Mouse (Mus musculus) kidney, embryonic 14.5 days (tissue): Measurements from ENCODE around the gene Srpk2. TPM values are rescaled to one million over a fixed set of nuclear protein-coding genes. Genes with fewer than 3 reads are reported as not detected.
"Not testable (repeated sequence)": the region's sequence is repeated elsewhere in the genome, so short reads cannot be mapped to it uniquely, and the experiment has no call there.

Experiments used
- ATAC-seq: fragments of 200-750 bp; cut with Nextera tagmentation; 2 replicates; pipeline ENCODE4 v1.8.0; 2017; ENCODE audit warnings: moderate number of reproducible peaks, mild to moderate bottlenecking, moderate TSS enrichment, moderate library complexity; ENCODE audit not compliant: low FRiP score, low TSS enrichment
- H3K27ac ChIP-seq: fragments of 300-500 bp; sonication (generic); 2 replicates; pipeline ENCODE4 v1.5.1; 2014; ENCODE audit warnings: low read depth, mild to moderate bottlenecking, low read length, moderate library complexity, mixed read lengths
- H3K27me3 ChIP-seq: fragments of 300-500 bp; sonication (generic); 2 replicates; pipeline ENCODE4 v1.6.1; 2014; ENCODE audit warnings: mild to moderate bottlenecking, low read length; ENCODE audit not compliant: control insufficient read depth, insufficient read depth
- H3K36me3 ChIP-seq: fragments of 300-500 bp; sonication (generic); 2 replicates; pipeline ENCODE4 v1.6.1; 2014; ENCODE audit warnings: low read length, mixed read lengths; ENCODE audit not compliant: control insufficient read depth, insufficient read depth
- H3K4me1 ChIP-seq: fragments of 300-500 bp; sonication (generic); 2 replicates; pipeline ENCODE4 v1.6.1; 2014; ENCODE audit warnings: low read length, mixed read lengths; ENCODE audit not compliant: control insufficient read depth, insufficient read depth
- H3K4me2 ChIP-seq: fragments of 300-500 bp; sonication (generic); replicated peaks from 2 replicates; pipeline ENCODE4 v1.6.1; 2014; ENCODE audit warnings: low read depth, mild to moderate bottlenecking, low read length
- H3K4me3 ChIP-seq: fragments of 300-500 bp; sonication (generic); 2 replicates; pipeline ENCODE4 v1.5.1; 2014; ENCODE audit warnings: mild to moderate bottlenecking, low read length
- H3K9ac ChIP-seq: fragments of 300-500 bp; sonication (generic); 2 replicates; pipeline ENCODE4 v1.6.1; 2014; ENCODE audit warnings: low read depth, mild to moderate bottlenecking, low read length, moderate library complexity
- H3K9me3 ChIP-seq: fragments of 300-500 bp; sonication (generic); 2 replicates; pipeline ENCODE4 v1.6.1; 2016; ENCODE audit warnings: low read length; ENCODE audit not compliant: control insufficient read depth
- WGBS: fragments of 180-500 bp; shearing (Covaris S2); extraction: QIAGEN DNeasy Blood & Tissue Kit; methylation state at CpG from one replicate; pipeline ENCODE4 v1.1.7; 2014; 5-methylcytosine and 5-hydroxymethylcytosine counted together
- polyA plus RNA-seq: library from polyadenylated mRNA; unstranded; fragments of >200 nt; fragmentation: Nextera tagmentation; extraction: Ambion mirVana; gene quantifications from 2 replicates; pipeline ENCODE4 v1.2.1, GENCODE M21; 2014

The Srpk2 gene
- polyA plus RNA-seq, 1 experiment from 2014 or later: 50.8 TPM

DNA sequence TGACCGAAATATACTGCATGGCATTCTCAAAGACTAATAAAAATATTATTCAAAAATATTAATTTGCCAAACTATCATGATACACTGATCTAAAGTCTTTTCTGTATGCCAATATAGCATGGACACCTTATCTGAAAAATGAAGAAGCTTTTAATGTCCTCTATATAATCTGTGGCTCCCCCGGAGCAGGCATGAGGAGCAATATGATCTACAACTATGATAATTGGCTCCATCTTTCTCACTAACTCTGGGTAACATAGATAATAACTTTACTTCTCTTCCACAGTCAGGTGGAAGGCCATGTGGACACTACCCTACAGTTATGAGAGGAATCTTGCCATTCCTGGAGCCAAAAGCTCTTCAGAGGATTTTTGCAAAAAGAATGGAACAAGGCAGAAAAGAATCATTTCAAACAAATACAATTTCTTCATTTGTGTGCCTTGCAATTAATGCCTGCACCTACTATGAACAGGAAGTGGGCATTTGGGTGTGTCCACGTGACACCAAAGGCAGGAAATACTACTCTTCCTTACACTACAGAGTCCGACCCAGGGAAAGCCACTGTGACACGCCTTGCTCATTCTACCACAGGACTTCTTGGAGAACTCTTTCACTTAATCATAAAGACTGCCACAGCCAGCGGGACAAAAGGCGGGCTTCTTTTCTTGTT, 80.2 kb downstream of the Srpk2 start:
- 83% methylated on average over 7 of the region's 7 CpGs for WGBS
- no peaks in the 10 kb centered on the region; the same call in 1 of the 2 replicates for H3K9me3 ChIP-seq
- no peak for ATAC-seq

GRCm38 (mm10) chr5:23599750-23600537, 84.5 kb downstream of the Srpk2 start:
- Histone ChIP-seq H3K4me1 (peaks cover 13% of the 10 kb centered on the region; the same call in 1 of the 2 replicates), H3K9ac (no peak overlapping the region), H3K27ac (no peak overlapping the region), H3K36me3 (no peaks in the 10 kb centered on the region), H3K9me3 (no peaks in the 10 kb centered on the region), H3K4me3 (no peak overlapping the region), H3K4me2 (no peak overlapping the region), H3K27me3 (no peaks in the 10 kb centered on the region)
- ATAC-seq: no peak
- 76% methylated on average over 5 of the region's 5 CpGs for WGBS

More for the DNA sequence above, 80.2 kb downstream of the Srpk2 start:
- H3K4me1 ChIP-seq: no peaks in the 10 kb centered on the region
- no peak overlapping the region for H3K4me3 ChIP-seq
- H3K36me3 ChIP-seq: no peaks in the 10 kb centered on the region
- H3K27ac ChIP-seq: no peak overlapping the region
- no peak overlapping the region for H3K4me2 ChIP-seq
- no peak overlapping the region for H3K9ac ChIP-seq
- no peaks in the 10 kb centered on the region for H3K27me3 ChIP-seq

- no peak overlapping the region for H3K9ac ChIP-seq
- H3K4me3 ChIP-seq: no peak overlapping the region
- H3K4me2 ChIP-seq: no peak overlapping the region
- no peaks in the 10 kb centered on the region for H3K36me3 ChIP-seq
- no peak overlapping the region for H3K27ac ChIP-seq
- H3K4me1 ChIP-seq: peaks cover 13% of the 10 kb centered on the region; the same call in 1 of the 2 replicates
- 79% methylated on average over 3 of the region's 3 CpGs for WGBS
- no peak for ATAC-seq
- no peaks in the 10 kb centered on the region for H3K9me3 ChIP-seq
- no peaks in the 10 kb centered on the region for H3K27me3 ChIP-seq
Observed at GRCm38 (mm10) chr5:23599171-23599570, 85.2 kb downstream of the Srpk2 start.

DNA sequence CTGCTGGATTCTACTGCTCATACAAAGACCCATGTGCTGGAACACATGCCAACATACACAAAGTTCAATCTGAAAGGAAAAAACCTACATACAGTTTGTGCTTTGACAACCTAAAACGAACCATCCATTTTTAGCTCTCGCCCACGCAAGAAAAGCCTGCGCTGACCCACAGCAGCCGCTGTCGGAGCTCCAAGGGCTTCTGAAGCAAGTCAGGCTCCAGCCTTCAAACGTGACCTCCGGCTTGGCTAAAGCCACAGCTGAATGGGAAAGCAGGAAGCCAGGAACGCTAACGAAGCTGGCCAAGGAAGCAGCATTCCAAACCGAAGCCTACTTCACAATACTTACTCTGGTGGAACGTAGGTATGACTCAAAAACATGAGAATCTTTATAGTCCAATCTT, 85.9 kb downstream of the Srpk2 start:
- H3K9ac ChIP-seq: no peak overlapping the region
- WGBS: 29% methylated on average over 12 of the region's 12 CpGs
- no peak for ATAC-seq
- H3K27ac ChIP-seq: 0 out of 2 replicates have a peak overlapping the region, but pooled peaks have one; percentile 30
- H3K4me2 ChIP-seq: no peak overlapping the region
- no peak overlapping the region for H3K4me3 ChIP-seq
- H3K9me3 ChIP-seq: no peaks in the 10 kb centered on the region
- no peaks in the 10 kb centered on the region for H3K27me3 ChIP-seq
- peaks cover 13% of the 10 kb centered on the region; the same call in 1 of the 2 replicates for H3K4me1 ChIP-seq
- H3K36me3 ChIP-seq: no peaks in the 10 kb centered on the region

DNA sequence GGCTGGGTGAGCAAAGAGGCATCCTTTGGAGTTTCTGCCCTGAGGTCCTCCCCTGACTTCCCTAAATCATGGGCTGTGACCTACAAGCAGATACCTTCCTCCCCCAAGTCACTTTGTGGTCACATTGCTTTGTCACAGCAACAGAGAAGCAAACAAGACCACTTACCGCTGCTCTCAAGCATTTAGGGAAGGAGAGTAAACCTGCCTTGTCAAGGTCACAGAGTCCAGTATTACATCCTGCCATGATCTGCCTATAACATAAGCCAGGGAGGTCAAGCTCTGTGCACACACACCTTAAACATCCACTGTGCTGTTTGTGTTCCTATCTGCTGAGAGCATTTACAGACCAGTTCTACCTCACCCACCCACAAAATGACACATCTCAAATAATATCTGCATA, 86.4 kb downstream of the Srpk2 start:
- Histone ChIP-seq H3K9ac (no peak overlapping the region), H3K9me3 (no peaks in the 10 kb centered on the region), H3K36me3 (no peaks in the 10 kb centered on the region), H3K27ac (no peak overlapping the region), H3K4me1 (peaks cover 13% of the 10 kb centered on the region; the same call in 1 of the 2 replicates), H3K4me3 (no peak overlapping the region), H3K4me2 (no peak overlapping the region), H3K27me3 (no peaks in the 10 kb centered on the region)
- peak; percentile 55; the same call in 1 of the 2 replicates for ATAC-seq
- 19% methylated on average over 1 of the region's 1 CpGs for WGBS

DNA sequence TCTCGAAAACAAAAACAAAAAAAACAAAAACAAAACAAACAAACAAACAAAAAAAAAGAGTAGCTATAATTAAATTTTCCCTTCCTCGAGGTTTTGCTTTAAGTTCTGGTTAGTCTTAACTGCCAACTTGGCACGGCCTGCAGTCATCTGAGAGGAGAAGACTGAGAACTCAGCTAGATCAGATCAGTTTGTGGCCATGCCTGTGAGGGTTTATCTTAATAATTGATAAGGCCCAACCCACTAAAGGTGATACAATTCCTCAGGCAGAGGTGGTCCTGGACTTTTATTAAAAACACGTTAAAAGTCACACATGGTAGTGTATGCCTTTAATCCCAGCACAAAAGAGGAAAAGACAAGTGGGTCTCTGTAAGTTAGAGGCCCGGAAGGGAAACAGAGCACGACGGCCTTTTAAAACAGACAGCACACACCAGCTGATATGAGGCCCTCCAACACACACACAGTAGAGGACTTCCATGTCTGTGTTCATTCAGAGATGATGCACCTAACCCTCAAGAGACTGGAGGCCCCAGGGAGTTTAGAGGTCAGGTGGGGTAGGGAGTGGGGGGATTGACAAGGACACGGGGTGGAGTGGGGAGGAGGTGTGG, 87.1 kb downstream of the Srpk2 start:
- Histone ChIP-seq H3K27me3 (no peaks in the 10 kb centered on the region), H3K9me3 (no peaks in the 10 kb centered on the region), H3K4me2 (no peak overlapping the region), H3K4me1 (peaks cover 13% of the 10 kb centered on the region; the same call in 1 of the 2 replicates), H3K36me3 (no peaks in the 10 kb centered on the region), H3K9ac (no peak overlapping the region), H3K4me3 (no peak overlapping the region), H3K27ac (no peak overlapping the region)
- 66% methylated on average over 8 of the region's 8 CpGs for WGBS
- peak; percentile 43; the same call in 1 of the 2 replicates for ATAC-seq

- no peaks in the 10 kb centered on the region for H3K9me3 ChIP-seq
- WGBS: 75% methylated on average over 5 of the region's 5 CpGs
- no peak for ATAC-seq
Observed at GRCm38 (mm10) chr5:23596326-23596965, 88.0 kb downstream of the Srpk2 start.

GRCm38 (mm10) chr5:23590298-23590697, 94.1 kb downstream of the Srpk2 start:
- 91% methylated on average over 4 of the region's 5 CpGs for WGBS
- not testable (repeated sequence) for H3K4me2 ChIP-seq, H3K4me1 ChIP-seq, H3K9me3 ChIP-seq, H3K27ac ChIP-seq, H3K36me3 ChIP-seq, H3K4me3 ChIP-seq, H3K27me3 ChIP-seq, ATAC-seq, H3K9ac ChIP-seq

More at GRCm38 (mm10) chr5:23596326-23596965, 88.0 kb downstream of the Srpk2 start:
- Histone ChIP-seq H3K4me2 (no peak overlapping the region), H3K36me3 (no peaks in the 10 kb centered on the region), H3K4me3 (no peak overlapping the region), H3K27me3 (no peaks in the 10 kb centered on the region), H3K9ac (no peak overlapping the region), H3K4me1 (peaks cover 13% of the 10 kb centered on the region; the same call in 1 of the 2 replicates), H3K27ac (no peak overlapping the region)
